Mouse (Mus musculus): ENCODE results near the gene Slc16a2. TPM values are rescaled to one million over a fixed set of nuclear protein-coding genes. Genes with fewer than 3 reads are reported as not detected.

The Slc16a2 gene
- polyA plus RNA-seq, 2 experiments: 44.1 to 53.3 TPM

DNA sequence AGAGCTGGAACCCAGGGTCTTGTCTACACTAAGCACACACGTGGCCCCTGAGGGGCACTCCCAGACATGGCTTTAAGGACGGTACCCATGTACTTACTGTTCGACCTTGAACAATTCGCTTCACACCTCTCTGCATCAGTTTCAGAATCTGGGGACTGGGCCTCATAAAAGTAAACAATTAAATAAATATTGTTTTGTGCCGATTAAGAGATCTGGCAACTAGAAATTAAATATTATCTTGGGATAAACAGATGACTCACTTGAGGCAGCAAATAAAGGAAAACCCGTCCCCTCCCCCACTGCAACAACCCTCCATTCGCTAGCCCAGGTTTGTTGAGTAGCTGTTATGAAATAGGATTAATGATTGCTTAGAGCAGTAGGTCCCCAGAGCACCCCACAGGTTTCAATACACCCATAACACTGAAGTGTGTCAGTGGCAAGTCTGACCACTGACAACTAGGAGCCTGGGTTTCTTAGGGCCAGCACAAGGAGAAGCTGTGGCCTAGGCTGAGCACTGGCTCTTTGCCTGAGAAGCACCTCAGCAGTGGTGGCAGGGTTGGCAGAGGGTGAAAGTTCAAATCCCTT, 87.7 kb downstream of the Slc16a2 start:
- Histone ChIP-seq H3K9me3 (ENCODE audit: control insufficient read depth, low read length) (no peaks in the 10 kb centered on the region), H3K4me3 (replicated peaks; ENCODE audit: low read length) (no peak overlapping the region), H3K27me3 (ENCODE audit: control insufficient read depth, insufficient read depth, low read length) (0 out of 2 replicates have a peak, but pooled peaks cover 4% of the 10 kb centered on the region), H3K4me2 (replicated peaks; ENCODE audit: low read depth, low read length, severe bottlenecking) (no peak overlapping the region), H3K27ac (replicated peaks; ENCODE audit: low read depth, low read length) (no peak overlapping the region), H3K9ac (ENCODE audit: low read depth, low read length, severe bottlenecking) (no peak overlapping the region), H3K36me3 (ENCODE audit: control insufficient read depth, insufficient read depth, low read length) (no peaks in the 10 kb centered on the region), H3K4me1 (ENCODE audit: control insufficient read depth, insufficient read depth, low read length) (no peaks in the 10 kb centered on the region)
- no peak for TF ChIP-seq POLR2A (IDR thresholded peaks at IDR 0.05; ENCODE audit: borderline replicate concordance, extremely low read depth, insufficient read depth, insufficient read length)
- DNase-seq (ENCODE audit: low spot score): no peak
- WGBS: 77% methylated on average over 7 of the region's 7 CpGs
- ATAC-seq (ENCODE audit: low FRiP score, low read depth): no peak

DNA sequence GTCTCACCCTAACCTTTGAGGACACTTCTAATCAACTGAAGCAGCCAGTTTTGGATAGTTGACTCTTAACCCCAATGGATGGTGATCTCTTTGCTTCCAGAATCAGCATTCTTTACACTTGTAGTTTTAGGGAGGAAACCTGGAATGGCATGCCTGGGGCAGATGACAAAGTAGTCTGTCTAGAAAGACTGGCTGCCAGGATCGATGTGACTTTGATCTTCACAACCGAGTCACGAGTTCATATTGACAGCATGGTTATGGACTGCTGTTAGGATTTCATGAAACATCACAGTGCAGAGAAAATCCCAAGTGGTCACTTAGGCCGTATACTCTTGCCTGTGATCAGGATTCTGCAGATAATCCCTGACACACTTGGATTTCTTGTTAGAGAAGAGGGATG, 88.7 kb downstream of the Slc16a2 start:
- Histone ChIP-seq H3K36me3 (ENCODE audit: control insufficient read depth, insufficient read depth, low read length) (no peaks in the 10 kb centered on the region), H3K27ac (replicated peaks; ENCODE audit: low read depth, low read length) (no peak overlapping the region), H3K4me3 (replicated peaks; ENCODE audit: low read length) (no peak overlapping the region), H3K4me2 (replicated peaks; ENCODE audit: low read depth, low read length, severe bottlenecking) (no peak overlapping the region), H3K27me3 (ENCODE audit: control insufficient read depth, insufficient read depth, low read length) (0 out of 2 replicates have a peak, but pooled peaks cover 4% of the 10 kb centered on the region), H3K9ac (ENCODE audit: low read depth, low read length, severe bottlenecking) (no peak overlapping the region), H3K4me1 (ENCODE audit: control insufficient read depth, insufficient read depth, low read length) (no peaks in the 10 kb centered on the region), H3K9me3 (ENCODE audit: control insufficient read depth, low read length) (no peaks in the 10 kb centered on the region)
- ATAC-seq (ENCODE audit: low FRiP score, low read depth) (no peak), DNase-seq (ENCODE audit: low spot score) (no peak)
- TF ChIP-seq POLR2A (IDR thresholded peaks at IDR 0.05; ENCODE audit: borderline replicate concordance, extremely low read depth, insufficient read depth, insufficient read length): no peak
- WGBS: 65% methylated on average over 4 of the region's 4 CpGs

DNA sequence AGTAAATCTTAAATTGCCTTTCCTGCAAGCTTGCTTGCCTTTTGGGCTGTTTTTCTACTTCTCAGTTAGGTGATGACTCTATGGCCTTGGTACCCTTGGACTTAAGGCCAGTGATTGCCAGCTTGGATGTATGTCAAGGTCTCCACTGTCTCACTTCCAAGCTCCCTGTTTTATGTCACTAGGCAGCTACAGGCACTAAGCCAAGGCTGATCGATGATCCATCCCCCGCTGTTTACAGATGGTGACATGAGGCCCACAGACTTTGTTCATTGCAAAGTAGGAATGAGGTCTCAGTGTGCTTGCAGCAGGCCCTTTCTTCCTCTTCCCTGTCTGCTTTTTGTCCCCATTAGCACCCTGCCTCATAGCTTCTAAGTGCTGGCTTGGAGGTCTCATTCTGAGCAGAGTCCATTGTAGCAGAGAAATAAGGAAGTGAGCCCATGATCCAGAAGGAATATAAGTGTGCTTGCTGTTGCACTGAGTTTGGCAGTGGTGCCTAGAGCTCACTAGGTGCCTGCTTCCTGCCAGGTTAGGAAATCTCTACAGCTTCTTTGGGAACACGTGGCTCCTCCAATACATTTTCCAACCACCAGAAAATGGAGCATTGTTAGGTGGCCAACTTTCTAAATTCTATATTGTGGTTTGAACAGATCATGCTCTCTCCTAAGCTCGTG, 89.6 kb downstream of the Slc16a2 start:
- Histone ChIP-seq H3K27ac (replicated peaks; ENCODE audit: low read depth, low read length) (no peak overlapping the region), H3K4me2 (replicated peaks; ENCODE audit: low read depth, low read length, severe bottlenecking) (no peak overlapping the region), H3K4me3 (replicated peaks; ENCODE audit: low read length) (no peak overlapping the region), H3K9me3 (ENCODE audit: control insufficient read depth, low read length) (no peaks in the 10 kb centered on the region), H3K36me3 (ENCODE audit: control insufficient read depth, insufficient read depth, low read length) (no peaks in the 10 kb centered on the region), H3K9ac (ENCODE audit: low read depth, low read length, severe bottlenecking) (no peak overlapping the region), H3K27me3 (ENCODE audit: control insufficient read depth, insufficient read depth, low read length) (0 out of 2 replicates have a peak, but pooled peaks cover 4% of the 10 kb centered on the region), H3K4me1 (ENCODE audit: control insufficient read depth, insufficient read depth, low read length) (no peaks in the 10 kb centered on the region)
- WGBS: 72% methylated on average over 4 of the region's 4 CpGs
- no peak for TF ChIP-seq POLR2A (IDR thresholded peaks at IDR 0.05; ENCODE audit: borderline replicate concordance, extremely low read depth, insufficient read depth, insufficient read length)
- DNase-seq (ENCODE audit: low spot score) (no peak), ATAC-seq (ENCODE audit: low FRiP score, low read depth) (no peak)

DNA sequence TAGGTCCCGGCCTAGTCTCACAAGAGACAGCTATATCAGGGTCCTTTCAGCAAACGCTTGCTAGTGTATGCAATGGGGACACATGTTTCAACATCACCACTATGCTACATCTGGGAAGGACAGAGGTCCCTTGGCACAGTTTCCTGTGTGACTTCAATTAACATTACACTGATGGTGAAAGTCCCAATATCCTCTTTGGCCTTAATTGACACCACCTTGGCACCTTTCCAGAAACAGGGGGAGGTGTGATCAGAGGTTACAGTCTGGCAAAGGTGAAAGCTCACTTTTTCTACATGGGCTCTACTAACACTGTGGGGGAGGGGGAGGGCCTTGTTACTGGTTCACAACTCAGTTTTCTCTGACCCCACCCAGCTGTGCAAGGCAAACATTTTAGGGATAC, 99.3 kb downstream of the Slc16a2 start:
- no peak for TF ChIP-seq POLR2A (IDR thresholded peaks at IDR 0.05; ENCODE audit: borderline replicate concordance, extremely low read depth, insufficient read depth, insufficient read length)
- WGBS: 62% methylated on average over 2 of the region's 2 CpGs
- Histone ChIP-seq H3K27ac (replicated peaks; ENCODE audit: low read depth, low read length) (no peak overlapping the region), H3K4me2 (replicated peaks; ENCODE audit: low read depth, low read length, severe bottlenecking) (no peak overlapping the region), H3K36me3 (ENCODE audit: control insufficient read depth, insufficient read depth, low read length) (no peaks in the 10 kb centered on the region), H3K4me1 (ENCODE audit: control insufficient read depth, insufficient read depth, low read length) (no peaks in the 10 kb centered on the region), H3K9ac (ENCODE audit: low read depth, low read length, severe bottlenecking) (no peak overlapping the region), H3K9me3 (ENCODE audit: control insufficient read depth, low read length) (no peaks in the 10 kb centered on the region), H3K4me3 (replicated peaks; ENCODE audit: low read length) (no peak overlapping the region), H3K27me3 (ENCODE audit: control insufficient read depth, insufficient read depth, low read length) (no peaks in the 10 kb centered on the region)
- ATAC-seq (ENCODE audit: low FRiP score, low read depth): no peak
- DNase-seq (ENCODE audit: low spot score): no peak

DNA sequence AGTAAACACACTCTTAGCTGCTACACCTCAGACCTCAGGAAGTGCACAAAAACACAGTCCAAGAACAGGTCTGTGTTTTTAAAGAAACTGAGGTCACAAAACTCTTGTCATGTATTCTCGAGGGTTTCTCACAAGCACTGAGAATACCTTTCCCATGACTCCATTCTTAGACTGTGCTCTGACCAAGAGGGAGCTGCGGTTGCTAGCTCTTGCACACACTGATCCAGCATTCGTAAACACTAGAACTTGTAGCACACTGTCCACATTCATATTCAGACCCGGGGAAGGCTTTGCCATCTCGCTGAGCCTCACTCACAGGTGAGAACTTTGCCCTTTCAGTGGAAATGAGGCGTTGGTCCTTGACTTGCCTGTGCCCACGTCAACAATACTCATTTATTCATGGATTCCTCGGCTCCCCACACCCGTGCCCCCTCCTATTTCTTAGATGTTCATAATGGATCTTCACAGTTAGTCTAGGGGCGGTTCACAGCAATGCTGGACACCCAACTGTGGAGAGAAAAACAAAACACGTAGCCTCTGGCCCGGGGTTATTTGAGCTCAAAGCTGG, 102.1 kb downstream of the Slc16a2 start:
- H3K27me3 ChIP-seq (ENCODE audit: control insufficient read depth, insufficient read depth, low read length): no peaks in the 10 kb centered on the region
- no peak for ATAC-seq (ENCODE audit: low FRiP score, low read depth)
- no peak overlapping the region for H3K9ac ChIP-seq (ENCODE audit: low read depth, low read length, severe bottlenecking)
- no peaks in the 10 kb centered on the region for H3K9me3 ChIP-seq (ENCODE audit: control insufficient read depth, low read length)
- WGBS: 44% methylated on average over 12 of the region's 12 CpGs
- H3K36me3 ChIP-seq (ENCODE audit: control insufficient read depth, insufficient read depth, low read length): no peaks in the 10 kb centered on the region
- no peak overlapping the region for H3K4me3 ChIP-seq (replicated peaks; ENCODE audit: low read length)
- no peak overlapping the region for H3K4me2 ChIP-seq (replicated peaks; ENCODE audit: low read depth, low read length, severe bottlenecking)
- no peak for TF ChIP-seq POLR2A (IDR thresholded peaks at IDR 0.05; ENCODE audit: borderline replicate concordance, extremely low read depth, insufficient read depth, insufficient read length)
- H3K4me1 ChIP-seq (ENCODE audit: control insufficient read depth, insufficient read depth, low read length): no peaks in the 10 kb centered on the region
- DNase-seq (ENCODE audit: low spot score): no peak
- no peak overlapping the region for H3K27ac ChIP-seq (replicated peaks; ENCODE audit: low read depth, low read length)

All from limb, embryonic 14.5 days (tissue).